Mouse (Mus musculus) adrenal gland, adult 2 months (tissue): ENCODE results near the gene Zfp652. TPM values are rescaled to one million over a fixed set of nuclear protein-coding genes. Genes with fewer than 3 reads are reported as not detected.

Source experiments
- DNase-seq: peaks from one replicate; pipeline ENCODE4 v3.0.0; 2021
- polyA plus RNA-seq: library from polyadenylated mRNA; depleted of rRNA; stranded (reverse); fragments of >200 nt; gene quantifications from 2 replicates; pipeline ENCODE4 v1.2.3, GENCODE M21; 2012
- total RNA-seq, 2 experiments: library from RNA; stranded (reverse); gene quantifications; 2 replicates each; pipeline ENCODE4 v1.2.3; 2021

Zfp652 gene
- total and polyA plus RNA-seq, 3 experiments = 24.9 to 40.7 (median 39.6) TPM

GRCm38 (mm10) chr11:95809603-95810002, 97.1 kb downstream of the Zfp652 start:
- no peak for DNase-seq

GRCm38 (mm10) chr11:95810828-95811227, 98.4 kb downstream of the Zfp652 start:
- DNase-seq = no peak

GRCm38 (mm10) chr11:95811741-95812140, 99.3 kb downstream of the Zfp652 start:
- no peak for DNase-seq

- DNase-seq = no peak
Measured at GRCm38 (mm10) chr11:95812224-95812623, 99.8 kb downstream of the Zfp652 start.

GRCm38 (mm10) chr11:95814101-95814500, 101.6 kb downstream of the Zfp652 start:
- DNase-seq = no peak

GRCm38 (mm10) chr11:95814857-95815256, 102.4 kb downstream of the Zfp652 start:
- DNase-seq = no peak

GRCm38 (mm10) chr11:95815412-95815811, 102.9 kb downstream of the Zfp652 start:
- DNase-seq = no peak

GRCm38 (mm10) chr11:95819138-95819537, 106.7 kb downstream of the Zfp652 start:
- DNase-seq = no peak

GRCm38 (mm10) chr11:95821511-95821910, 109.0 kb downstream of the Zfp652 start:
- DNase-seq = no peak

GRCm38 (mm10) chr11:95822437-95822836, 110.0 kb downstream of the Zfp652 start:
- no peak for DNase-seq

GRCm38 (mm10) chr11:95824071-95824876, 111.8 kb downstream of the Zfp652 start, which contains the start of gene Phospho1:
Phospho1 (plus strand) TSS chr11:95824499.
- DNase-seq = peak; percentile 97

GRCm38 (mm10) chr11:95824877-95825243, 112.4 kb downstream of the Zfp652 start:
- peak; percentile 80 for DNase-seq

GRCm38 (mm10) chr11:95825625-95826024, 113.2 kb downstream of the Zfp652 start:
- no peak for DNase-seq

- no peak for DNase-seq
Measured at GRCm38 (mm10) chr11:95826317-95827167, 114.1 kb downstream of the Zfp652 start.

- no peak for DNase-seq
Measured at GRCm38 (mm10) chr11:95827168-95827447, 114.6 kb downstream of the Zfp652 start.

GRCm38 (mm10) chr11:95827464-95828085, 115.1 kb downstream of the Zfp652 start:
- DNase-seq = peak; percentile 70

- no peak for DNase-seq
Measured at GRCm38 (mm10) chr11:95828181-95828964, 115.9 kb downstream of the Zfp652 start.

GRCm38 (mm10) chr11:95829526-95830050, 117.1 kb downstream of the Zfp652 start:
- no peak for DNase-seq

GRCm38 (mm10) chr11:95830411-95831275, 118.2 kb downstream of the Zfp652 start:
- DNase-seq = no peak

- no peak for DNase-seq
Measured at GRCm38 (mm10) chr11:95831276-95831619, 118.8 kb downstream of the Zfp652 start.

- no peak for DNase-seq
Measured at GRCm38 (mm10) chr11:95831641-95832040, 119.2 kb downstream of the Zfp652 start.
